Mouse (Mus musculus) large intestine, adult 2 months (tissue): ENCODE results near the gene Lgals9. TPM values are rescaled to one million over a fixed set of nuclear protein-coding genes. Genes with fewer than 3 reads are reported as not detected.

Source experiments
- DNase-seq: peaks from one replicate; pipeline ENCODE4 v3.0.0-alpha.2; 2012; ENCODE audit warnings: low read depth, low spot score
- whole genome bisulfite sequencing: fragments of 180-500 bp; shearing (Covaris S2); methylation state at CpG from one replicate; pipeline ENCODE4 v1.1.7; 2018; 5-methylcytosine and 5-hydroxymethylcytosine counted together
- polyA plus RNA-seq: library from polyadenylated mRNA; depleted of rRNA; stranded (reverse); fragments of >200 nt; gene quantifications from 2 replicates; pipeline ENCODE4 v1.2.3, GENCODE M21; 2012; rRNA removed

The Lgals9 gene
- polyA plus RNA-seq, 1 experiment, result 712 TPM

DNA sequence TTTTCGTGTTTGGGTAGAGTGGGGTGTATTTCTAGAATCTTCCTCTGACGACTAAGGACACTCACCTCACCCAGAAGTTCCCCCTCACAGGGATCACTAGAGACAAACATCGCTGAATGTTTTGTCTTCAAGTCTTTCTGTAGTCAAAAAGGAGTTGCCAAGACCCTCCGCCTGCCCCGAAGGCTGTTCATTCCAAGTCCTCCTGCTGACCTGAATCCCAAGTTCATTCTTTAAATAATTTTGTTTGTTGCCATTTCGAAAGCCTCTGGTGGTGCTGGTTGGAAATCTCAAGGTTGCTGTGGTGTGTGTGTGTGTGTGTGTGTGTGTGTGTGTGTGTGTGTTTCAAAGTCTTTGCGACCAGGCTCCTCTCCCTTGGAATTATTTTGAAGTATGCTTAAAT is 50.4 kb downstream of the Lgals9 start:
- 86% methylated on average over 7 of the region's 7 CpGs for WGBS
- DNase-seq, result no peak

DNA sequence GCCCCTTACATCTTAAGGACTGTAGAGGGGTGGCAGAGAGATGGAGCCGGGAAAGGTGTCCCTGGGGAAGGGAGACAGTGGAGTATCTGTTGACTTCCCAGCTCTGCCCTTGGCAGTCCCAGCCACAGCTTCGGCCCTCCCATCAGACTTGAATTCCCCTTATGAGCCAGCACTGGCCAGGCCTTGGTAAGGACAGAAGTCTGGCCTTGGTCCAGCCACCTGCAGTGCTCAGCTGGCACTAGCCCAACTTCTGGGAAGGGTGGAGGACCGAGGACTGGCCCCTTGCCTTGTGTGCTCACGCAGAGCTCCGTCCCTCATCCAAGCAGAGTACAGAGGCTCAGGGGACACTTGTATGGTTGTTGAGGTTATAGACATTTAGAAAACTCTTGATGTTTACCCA is 55.4 kb downstream of the Lgals9 start:
- no peak for DNase-seq
- WGBS, result 29% methylated on average over 5 of the region's 5 CpGs

DNA sequence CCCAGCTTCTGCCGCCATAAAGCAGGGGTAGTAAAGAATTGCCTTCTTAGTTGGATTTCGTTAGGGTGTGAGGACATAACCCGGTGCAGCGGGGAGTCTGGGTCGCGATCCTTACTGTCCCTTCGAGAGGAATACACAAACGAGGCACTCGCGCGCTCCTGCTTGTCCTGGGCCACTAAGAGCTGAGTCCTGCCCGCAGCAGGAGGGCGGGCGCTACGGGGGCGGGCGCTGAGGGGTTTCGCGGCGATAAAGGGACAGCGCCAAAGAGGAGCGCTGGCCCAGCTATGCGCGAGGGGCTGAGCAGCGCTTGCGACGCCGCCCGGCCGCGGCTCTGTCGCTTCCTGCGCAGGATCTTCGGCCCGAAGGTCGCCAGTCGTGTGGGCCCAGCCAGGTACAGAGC is 59.8 kb downstream of the Lgals9 start:
- 3% methylated on average over 37 of the region's 37 CpGs for whole genome bisulfite sequencing
- DNase-seq, result no peak

DNA sequence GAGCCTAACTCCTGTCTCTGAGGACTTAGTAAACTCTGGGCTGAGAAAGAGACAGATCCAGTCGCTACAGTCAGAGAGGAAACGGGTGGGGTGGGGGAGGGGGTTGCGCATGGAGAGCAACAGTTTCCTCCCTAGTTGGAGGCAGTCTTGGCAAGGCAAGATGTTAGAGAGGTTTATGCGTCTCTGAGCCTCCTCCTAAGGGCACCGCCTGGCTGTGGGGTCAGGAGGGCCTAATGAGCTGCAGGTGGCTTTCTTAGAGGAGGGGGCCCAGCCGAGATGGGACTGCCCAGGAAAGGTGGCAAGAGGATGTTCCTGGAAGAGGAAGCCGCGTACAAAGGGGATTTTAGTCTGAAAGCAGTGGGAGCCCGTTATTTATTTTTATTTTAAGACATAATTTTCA is 60.6 kb downstream of the Lgals9 start:
- DNase-seq, result no peak
- WGBS, result 43% methylated on average over 9 of the region's 9 CpGs

DNA sequence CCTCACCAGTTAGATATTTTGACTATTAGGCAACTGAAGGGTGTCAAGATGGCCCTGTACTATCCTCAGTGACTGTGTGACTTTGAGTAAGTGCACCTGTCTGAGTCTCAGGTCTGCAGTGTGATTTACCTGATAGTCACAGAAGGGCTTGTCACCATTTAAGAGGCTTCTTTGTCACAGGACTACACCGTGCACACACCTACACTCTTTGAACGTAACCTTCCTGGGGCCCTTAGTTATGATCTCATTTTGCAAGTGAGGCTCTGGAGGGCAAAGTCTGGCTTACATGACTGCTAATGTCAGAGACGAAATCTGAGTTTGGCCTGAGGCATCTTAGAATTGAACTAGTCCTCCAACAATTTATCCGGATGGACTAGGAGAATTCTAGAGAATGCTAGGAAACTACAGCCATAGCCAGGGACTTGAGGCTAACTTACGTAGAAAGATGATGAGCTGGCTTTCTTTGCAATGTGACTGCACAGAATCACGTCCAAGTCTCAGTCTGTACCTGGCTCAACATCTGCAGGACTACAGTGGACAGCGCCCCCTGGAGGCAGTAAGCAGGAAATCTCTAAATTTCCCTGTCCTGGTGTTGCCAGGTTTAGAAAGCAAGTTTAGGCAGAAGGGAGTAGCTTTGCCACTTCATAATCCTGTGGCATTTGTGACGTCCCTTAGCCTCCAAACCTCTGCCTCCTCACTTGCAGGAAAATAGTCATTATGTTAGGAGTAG is 61.9 kb downstream of the Lgals9 start:
- 16% methylated on average over 8 of the region's 8 CpGs for WGBS
- DNase-seq, result no peak

DNA sequence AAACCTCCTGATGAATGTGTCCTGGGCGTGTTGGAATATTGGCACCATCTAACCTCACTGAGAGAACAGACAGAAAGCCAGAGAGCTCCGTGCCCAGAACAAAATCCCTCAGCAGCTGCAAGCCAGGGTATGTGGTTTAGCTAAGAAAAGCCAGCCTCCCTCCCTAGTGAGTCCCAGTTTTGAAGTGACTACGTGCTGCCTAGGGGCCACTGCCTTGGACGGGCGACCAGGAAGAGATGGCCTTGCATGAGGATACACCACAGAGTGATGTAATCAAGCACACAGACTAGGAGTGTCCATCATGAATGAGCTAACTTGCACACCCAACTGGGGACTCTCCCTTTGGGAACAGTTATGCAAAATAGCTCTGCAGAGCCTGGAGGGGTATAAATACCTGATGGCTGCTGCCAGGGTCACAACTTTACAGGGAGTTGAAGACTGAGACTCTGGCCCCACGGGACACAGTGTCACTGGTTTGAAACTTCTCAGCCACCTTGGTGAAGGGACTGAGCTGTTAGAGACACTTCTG is 64.3 kb downstream of the Lgals9 start, which contains the start of gene Nos2:
TSS of gene Nos2 (plus strand) at position 377 of the 529 bp plus-strand sequence.
- 19% methylated on average over 6 of the region's 6 CpGs for WGBS
- DNase-seq, result no peak

DNA sequence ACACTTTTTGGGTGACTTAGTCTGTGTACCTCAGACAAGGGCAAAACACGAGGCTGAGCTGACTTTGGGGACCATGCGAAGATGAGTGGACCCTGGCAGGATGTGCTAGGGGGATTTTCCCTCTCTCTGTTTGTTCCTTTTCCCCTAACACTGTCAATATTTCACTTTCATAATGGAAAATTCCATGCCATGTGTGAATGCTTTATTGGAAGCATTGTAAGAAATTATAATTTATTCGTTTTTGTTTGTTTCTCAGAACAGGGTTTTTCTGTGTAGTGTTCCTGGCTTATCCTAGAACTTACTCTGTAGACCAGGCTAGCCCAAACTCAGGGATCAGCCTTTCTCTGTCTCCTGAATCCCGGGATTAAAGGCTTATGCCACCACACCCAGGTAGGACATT is 65.0 kb downstream of the Lgals9 start:
- 74% methylated on average over 4 of the region's 4 CpGs for WGBS
- no peak for DNase-seq

DNA sequence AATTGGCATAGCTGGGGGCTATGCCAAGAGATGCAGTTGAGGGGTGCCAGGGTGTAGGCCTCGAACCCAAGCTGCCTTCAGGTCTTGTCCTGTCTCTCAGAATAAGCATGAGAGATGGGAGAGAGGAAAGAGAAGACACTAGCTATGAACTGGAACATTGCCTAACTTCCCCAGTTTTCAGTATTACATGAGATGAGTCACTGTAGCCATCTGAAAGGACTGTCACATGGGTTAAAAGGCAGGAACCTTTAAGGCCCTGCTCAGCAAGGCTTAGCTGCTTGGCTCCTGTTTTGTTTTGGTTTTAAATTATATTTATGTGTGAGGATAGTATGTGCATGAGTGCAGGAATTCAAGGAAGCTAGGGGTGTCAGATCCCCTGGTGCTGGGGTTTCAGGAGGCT is 68.3 kb downstream of the Lgals9 start:
- no peak for DNase-seq
- WGBS, result 76% methylated on average over 1 of the region's 1 CpGs

DNA sequence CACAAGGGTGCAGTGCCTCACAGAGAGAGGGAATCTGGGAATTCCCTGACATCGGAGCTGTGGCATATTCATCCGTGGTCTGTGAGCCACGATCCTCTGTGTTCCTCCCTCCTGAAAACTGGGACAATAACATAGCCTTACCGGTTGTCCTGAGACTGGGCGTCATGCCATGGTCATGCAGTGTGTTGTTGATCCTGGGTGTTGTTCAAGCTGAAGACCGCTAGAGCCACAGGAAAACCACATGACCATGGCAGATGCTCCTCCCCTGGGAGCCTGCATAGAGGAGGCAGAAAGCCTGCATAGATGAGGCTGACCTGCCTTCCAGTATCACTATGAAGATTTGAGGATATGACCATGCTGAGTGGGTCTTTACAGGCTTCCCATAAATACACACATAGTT is 69.3 kb downstream of the Lgals9 start:
- 45% methylated on average over 6 of the region's 6 CpGs for whole genome bisulfite sequencing
- DNase-seq, result no peak

Other genes starting within 250 kb of the Lgals9 start
- gene Ccnq, start 233.2 kb downstream of the Lgals9 start, polyA plus RNA-seq, result 41.2 and 46.3 TPM in 2 replicates
- gene Lyrm9, start 158.4 kb downstream of the Lgals9 start, polyA plus RNA-seq, result 18.7 and 20.5 TPM in 2 replicates
- 67.4 and 76.0 TPM in 2 replicates for gene Nos2, start 64.2 kb downstream of the Lgals9 start, polyA plus RNA-seq
- 55.3 and 101 TPM in 2 replicates for gene Ksr1, start 161.5 kb upstream of the Lgals9 start, polyA plus RNA-seq